Mouse (Mus musculus): ENCODE results near the gene Cramp1l. TPM values are rescaled to one million over a fixed set of nuclear protein-coding genes. Genes with fewer than 3 reads are reported as not detected.

Cramp1l gene
- polyA plus RNA-seq, 1 experiment, result 4.2 TPM

GRCm38 (mm10) chr17:24936259-24937237, 79.0 kb downstream of the Cramp1l start, which contains the start of gene Mapk8ip3:
TSS of gene Mapk8ip3 (minus strand) at chr17:24936977.
- H3K4me1 ChIP-seq (ENCODE audit: control insufficient read depth, insufficient read depth, insufficient read length, low read length), result peaks cover 12% of the 10 kb centered on the region
- H3K27ac ChIP-seq (replicated peaks; ENCODE audit: low read depth, low read length), result peak within 1 kb of the TSS; percentile 85
- peak within 1 kb of the TSS; percentile 76 for H3K4me3 ChIP-seq (ENCODE audit: insufficient read depth, low read depth, low read length)

- H3K27ac ChIP-seq (replicated peaks; ENCODE audit: low read depth, low read length), result 0 out of 2 replicates have a peak overlapping the region, but pooled peaks have one; percentile 4
- H3K4me1 ChIP-seq (ENCODE audit: control insufficient read depth, insufficient read depth, insufficient read length, low read length), result peaks cover 12% of the 10 kb centered on the region
- H3K4me3 ChIP-seq (ENCODE audit: insufficient read depth, low read depth, low read length), result peak overlapping the region; percentile 49
Observed at GRCm38 (mm10) chr17:24935666-24936065, 79.9 kb downstream of the Cramp1l start.

- H3K4me3 ChIP-seq (ENCODE audit: insufficient read depth, low read depth, low read length), result peak overlapping the region; percentile 49; the same call in 1 of the 2 replicates
- peaks cover 12% of the 10 kb centered on the region for H3K4me1 ChIP-seq (ENCODE audit: control insufficient read depth, insufficient read depth, insufficient read length, low read length)
- H3K27ac ChIP-seq (replicated peaks; ENCODE audit: low read depth, low read length), result no peak overlapping the region
Observed at GRCm38 (mm10) chr17:24934926-24935325, 80.7 kb downstream of the Cramp1l start.

GRCm38 (mm10) chr17:24933163-24933562, 82.4 kb downstream of the Cramp1l start:
- Histone ChIP-seq H3K4me3 (ENCODE audit: insufficient read depth, low read depth, low read length) (no peak overlapping the region), H3K4me1 (ENCODE audit: control insufficient read depth, insufficient read depth, insufficient read length, low read length) (peaks cover 12% of the 10 kb centered on the region), H3K27ac (replicated peaks; ENCODE audit: low read depth, low read length) (no peak overlapping the region)

GRCm38 (mm10) chr17:24932431-24932830, 83.2 kb downstream of the Cramp1l start:
- no peak overlapping the region for H3K4me3 ChIP-seq (ENCODE audit: insufficient read depth, low read depth, low read length)
- peaks cover 12% of the 10 kb centered on the region for H3K4me1 ChIP-seq (ENCODE audit: control insufficient read depth, insufficient read depth, insufficient read length, low read length)
- no peak overlapping the region for H3K27ac ChIP-seq (replicated peaks; ENCODE audit: low read depth, low read length)

- peaks cover 3% of the 10 kb centered on the region; the same call in 1 of the 2 replicates for H3K4me1 ChIP-seq (ENCODE audit: control insufficient read depth, insufficient read depth, insufficient read length, low read length)
- H3K4me3 ChIP-seq (ENCODE audit: insufficient read depth, low read depth, low read length), result no peak overlapping the region
- H3K27ac ChIP-seq (replicated peaks; ENCODE audit: low read depth, low read length), result no peak overlapping the region
Observed at GRCm38 (mm10) chr17:24929506-24929905, 86.1 kb downstream of the Cramp1l start.

GRCm38 (mm10) chr17:24923246-24923645, 92.3 kb downstream of the Cramp1l start:
- Histone ChIP-seq H3K4me3 (ENCODE audit: insufficient read depth, low read depth, low read length) (no peak overlapping the region), H3K4me1 (ENCODE audit: control insufficient read depth, insufficient read depth, insufficient read length, low read length) (no peaks in the 10 kb centered on the region), H3K27ac (replicated peaks; ENCODE audit: low read depth, low read length) (no peak overlapping the region)

- Histone ChIP-seq H3K4me1 (ENCODE audit: control insufficient read depth, insufficient read depth, insufficient read length, low read length) (no peaks in the 10 kb centered on the region), H3K4me3 (ENCODE audit: insufficient read depth, low read depth, low read length) (no peak overlapping the region), H3K27ac (replicated peaks; ENCODE audit: low read depth, low read length) (no peak overlapping the region)
Observed at GRCm38 (mm10) chr17:24913984-24914383, 101.6 kb downstream of the Cramp1l start.

Other genes with a start within 250 kb of the Cramp1l start
- gene Meiob, start 211.5 kb downstream of the Cramp1l start, polyA plus RNA-seq (2012; ENCODE audit: insufficient read depth, insufficient read length, missing spikeins), result 1.4 and 1.9 TPM in 2 replicates
- 174 and 180 TPM in 2 replicates for gene Hagh, start 175.6 kb downstream of the Cramp1l start, polyA plus RNA-seq (2012; ENCODE audit: insufficient read depth, insufficient read length, missing spikeins)
- 73.7 and 89.2 TPM in 2 replicates for gene Fahd1, start 165.4 kb downstream of the Cramp1l start, polyA plus RNA-seq (2012; ENCODE audit: insufficient read depth, insufficient read length, missing spikeins)
- gene Igfals, start 149.8 kb downstream of the Cramp1l start, polyA plus RNA-seq (2012; ENCODE audit: insufficient read depth, insufficient read length, missing spikeins), result 2.0 and 2.4 TPM in 2 replicates
- gene Nubp2, start 129.4 kb downstream of the Cramp1l start, polyA plus RNA-seq (2012; ENCODE audit: insufficient read depth, insufficient read length, missing spikeins), result 28.7 and 40.4 TPM in 2 replicates
- gene Spsb3, start 129.1 kb downstream of the Cramp1l start, polyA plus RNA-seq (2012; ENCODE audit: insufficient read depth, insufficient read length, missing spikeins), result 25.6 and 29.9 TPM in 2 replicates
- gene Eme2, start 120.7 kb downstream of the Cramp1l start, polyA plus RNA-seq (2012; ENCODE audit: insufficient read depth, insufficient read length, missing spikeins), result 5.9 and 6.6 TPM in 2 replicates
- gene Mrps34, start 120.7 kb downstream of the Cramp1l start, polyA plus RNA-seq (2012; ENCODE audit: insufficient read depth, insufficient read length, missing spikeins), result 91.7 and 105 TPM in 2 replicates
- 26.0 and 28.7 TPM in 2 replicates for gene Nme3, start 119.3 kb downstream of the Cramp1l start, polyA plus RNA-seq (2012; ENCODE audit: insufficient read depth, insufficient read length, missing spikeins)
- 12.0 and 24.2 TPM in 2 replicates for gene Mapk8ip3, start 78.8 kb downstream of the Cramp1l start, polyA plus RNA-seq (2012; ENCODE audit: insufficient read depth, insufficient read length, missing spikeins)
- gene Jpt2, start 55.1 kb downstream of the Cramp1l start, polyA plus RNA-seq (2012; ENCODE audit: insufficient read depth, insufficient read length, missing spikeins), result 3.0 and 3.4 TPM in 2 replicates
- gene Ift140, start 297 bp upstream of the Cramp1l start, polyA plus RNA-seq (2012; ENCODE audit: insufficient read depth, insufficient read length, missing spikeins), result 3.8 and 4.1 TPM in 2 replicates
- 13.1 and 22.6 TPM in 2 replicates for gene Tmem204, start 67.8 kb upstream of the Cramp1l start, polyA plus RNA-seq (2012; ENCODE audit: insufficient read depth, insufficient read length, missing spikeins)
- 10.1 and 12.9 TPM in 2 replicates for gene Telo2, start 100.2 kb upstream of the Cramp1l start, polyA plus RNA-seq (2012; ENCODE audit: insufficient read depth, insufficient read length, missing spikeins)
- not detected in 2 replicates for gene Ptx4, start 105.0 kb upstream of the Cramp1l start, polyA plus RNA-seq (2012; ENCODE audit: insufficient read depth, insufficient read length, missing spikeins)
- 9.6 and 11.5 TPM in 2 replicates for gene Clcn7, start 117.6 kb upstream of the Cramp1l start, polyA plus RNA-seq (2012; ENCODE audit: insufficient read depth, insufficient read length, missing spikeins)
- not detected in 2 replicates for gene Ccdc154, start 146.7 kb upstream of the Cramp1l start, polyA plus RNA-seq (2012; ENCODE audit: insufficient read depth, insufficient read length, missing spikeins)
- not detected in 2 replicates for gene Gm38655, start 159.7 kb upstream of the Cramp1l start, polyA plus RNA-seq (2012; ENCODE audit: insufficient read depth, insufficient read length, missing spikeins)
- gene BC003965, start 168.8 kb upstream of the Cramp1l start, polyA plus RNA-seq (2012; ENCODE audit: insufficient read depth, insufficient read length, missing spikeins), result 27.3 and 36.9 TPM in 2 replicates
- 2.5 and 4.3 TPM in 2 replicates for gene Unkl, start 172.6 kb upstream of the Cramp1l start, polyA plus RNA-seq (2012; ENCODE audit: insufficient read depth, insufficient read length, missing spikeins)
- 27.6 and 32.7 TPM in 2 replicates for gene Gnptg, start 224.3 kb upstream of the Cramp1l start, polyA plus RNA-seq (2012; ENCODE audit: insufficient read depth, insufficient read length, missing spikeins)
- gene Tsr3, start 224.4 kb upstream of the Cramp1l start, polyA plus RNA-seq (2012; ENCODE audit: insufficient read depth, insufficient read length, missing spikeins), result 9.9 and 13.1 TPM in 2 replicates
- 1.1 and 2.9 TPM in 2 replicates for gene Baiap3, start 240.6 kb upstream of the Cramp1l start, polyA plus RNA-seq (2012; ENCODE audit: insufficient read depth, insufficient read length, missing spikeins)